ENCODE assay signal across 17 mouse cellular contexts in the genomic region with DNA sequence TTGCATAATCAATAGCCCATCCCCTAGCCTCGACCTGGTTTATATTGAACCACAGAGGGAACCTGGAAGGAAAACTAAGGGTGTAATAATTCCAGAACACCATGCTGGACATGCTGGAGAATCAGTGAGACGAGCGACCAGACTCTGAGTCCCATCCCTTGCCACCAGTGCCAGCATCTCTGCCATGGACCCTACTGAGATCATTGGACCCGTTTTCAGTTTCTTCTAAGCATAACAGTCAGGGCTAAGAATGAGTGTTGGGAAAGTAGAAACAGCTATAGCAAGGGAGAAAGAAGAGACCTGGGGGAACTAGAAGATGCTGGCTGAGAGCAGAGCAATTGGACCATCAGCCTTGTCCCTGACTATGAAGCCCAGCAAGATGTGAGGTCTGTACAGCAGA. TPM values are rescaled to one million over a fixed set of nuclear protein-coding genes. Genes with fewer than 3 reads are reported as not detected.
"Had no signal": no experiment of that assay in that cellular context is flagged by ENCODE, and none has a peak within 500 bp of the region (broad histone marks: within the 10 kb centered on the region; RNA-seq: fewer than 3 reads in every experiment).

No protein-coding gene starts in this region.

- H3K36me3 ChIP-seq: neural tube, embryonic 13.5 days; neural tube, embryonic 15.5 days; stomach, embryonic 15.5 days had no signal

- H3K9ac ChIP-seq: neural tube, embryonic 13.5 days; neural tube, embryonic 15.5 days; stomach, embryonic 15.5 days had no signal

- H3K27ac ChIP-seq: neural tube, embryonic 13.5 days; neural tube, embryonic 15.5 days; stomach, embryonic 15.5 days; stomach, postnatal 0 days had no signal

- H3K4me2 ChIP-seq: neural tube, embryonic 13.5 days; neural tube, embryonic 15.5 days; stomach, embryonic 15.5 days had no signal

- H3K4me3 ChIP-seq: neural tube, embryonic 13.5 days; neural tube, embryonic 15.5 days; stomach, embryonic 15.5 days had no signal

- H3K9me3 ChIP-seq: neural tube, embryonic 13.5 days; neural tube, embryonic 15.5 days; stomach, embryonic 15.5 days had no signal

- DNase-seq: retina, postnatal 1 day; right cerebral cortex, adult 18-20 months; right cerebral cortex, postnatal 14 days; right cerebral cortex, postnatal 25 days; right cerebral cortex, postnatal 4 days; spleen, adult 18-20 months; thymus, adult 18-20 months; thymus, adult 2 months; thymus, postnatal 14 days; thymus, postnatal 25 days; thymus, postnatal 36 days; thymus, postnatal 4 days had no signal

RNA-seq across cellular contexts. Expression of a gene that starts 1.3 kb away (rescaled TPM):
- total RNA-seq: neutrophil, adult 5-6 weeks had no signal
